Mouse (Mus musculus): ENCODE data around the gene 1700029P11Rik.

The 1700029P11Rik gene

GRCm38 (mm10) chr15:81980321-81980720 lies at the start of gene 1700029P11Rik:
TSS of gene 1700029P11Rik (plus strand) at chr15:81980540.
- in situ Hi-C loops (cut with MseI, MboI) = no loop called here

- in situ Hi-C loops (cut with MseI, MboI) = no loop called here
Observed at GRCm38 (mm10) chr15:81932951-81933470, 47.3 kb upstream of the 1700029P11Rik start.

GRCm38 (mm10) chr15:81933986-81934385 lies 46.4 kb upstream of the 1700029P11Rik start:
- in situ Hi-C loops (cut with MseI, MboI) = no loop called here

GRCm38 (mm10) chr15:81935869-81936637 lies 44.3 kb upstream of the 1700029P11Rik start:
- in situ Hi-C loops (cut with MseI, MboI) = no loop called here

GRCm38 (mm10) chr15:81936679-81937078 lies 43.7 kb upstream of the 1700029P11Rik start, which contains the start of gene Csdc2:
TSS of gene Csdc2 (plus strand) at chr15:81936759.
- in situ Hi-C loops (cut with MseI, MboI) = no loop called here

GRCm38 (mm10) chr15:81937098-81937972 lies 43.0 kb upstream of the 1700029P11Rik start:
- in situ Hi-C loops (cut with MseI, MboI) = no loop called here

- in situ Hi-C loops (cut with MseI, MboI) = no loop called here
Observed at GRCm38 (mm10) chr15:81938246-81938645, 42.1 kb upstream of the 1700029P11Rik start.

GRCm38 (mm10) chr15:81939157-81939715 lies 41.1 kb upstream of the 1700029P11Rik start:
- in situ Hi-C loops (cut with MseI, MboI) = no loop called here

GRCm38 (mm10) chr15:81939774-81940173 lies 40.6 kb upstream of the 1700029P11Rik start:
- in situ Hi-C loops (cut with MseI, MboI) = no loop called here

GRCm38 (mm10) chr15:81940219-81940618 lies 40.1 kb upstream of the 1700029P11Rik start:
- in situ Hi-C loops (cut with MseI, MboI) = no loop called here

- in situ Hi-C loops (cut with MseI, MboI) = no loop called here
Observed at GRCm38 (mm10) chr15:81941010-81941409, 39.3 kb upstream of the 1700029P11Rik start.

GRCm38 (mm10) chr15:81943176-81943749 lies 37.1 kb upstream of the 1700029P11Rik start:
- in situ Hi-C loops (cut with MseI, MboI) = no loop called here

GRCm38 (mm10) chr15:81949076-81949475 lies 31.3 kb upstream of the 1700029P11Rik start:
- in situ Hi-C loops (cut with MseI, MboI) = no loop called here

GRCm38 (mm10) chr15:81949476-81950131 lies 30.7 kb upstream of the 1700029P11Rik start:
- in situ Hi-C loops (cut with MseI, MboI) = loop anchor here (5.0 kb wide), 1 partner anchor 38 kb away; the partner anchor contains the start of gene Xrcc6 (in 2 of the 2)

GRCm38 (mm10) chr15:81950716-81951115 lies 29.6 kb upstream of the 1700029P11Rik start:
- in situ Hi-C loops (cut with MseI, MboI) = loop anchor here (5.0 kb wide), 1 partner anchor 37 kb away; the partner anchor contains the start of gene Xrcc6 (in 2 of the 2)

- in situ Hi-C loops (cut with MseI, MboI) = loop anchor here (5.0 kb wide), 1 partner anchor 36 kb away; the partner anchor contains the start of gene Xrcc6 (in 2 of the 2)
Observed at GRCm38 (mm10) chr15:81951159-81951558, 29.2 kb upstream of the 1700029P11Rik start.

GRCm38 (mm10) chr15:81952310-81952709 lies 28.0 kb upstream of the 1700029P11Rik start:
- in situ Hi-C loops (cut with MseI, MboI) = loop anchor here (5.0 kb wide), 1 partner anchor 35 kb away; the partner anchor contains the start of gene Xrcc6 (in 2 of the 2)

GRCm38 (mm10) chr15:81954151-81954583 lies 26.2 kb upstream of the 1700029P11Rik start:
- in situ Hi-C loops (cut with MseI, MboI) = loop anchor here (5.0 kb wide), 1 partner anchor 33 kb away; the partner anchor contains the start of gene Xrcc6 (in 2 of the 2)

GRCm38 (mm10) chr15:81954716-81955115 lies 25.6 kb upstream of the 1700029P11Rik start:
- in situ Hi-C loops (cut with MseI, MboI) = loop anchor here (5.0 kb wide), 1 partner anchor 33 kb away; the partner anchor contains the start of gene Xrcc6 (in 2 of the 2)

GRCm38 (mm10) chr15:81955414-81955813 lies 24.9 kb upstream of the 1700029P11Rik start:
- in situ Hi-C loops (cut with MseI, MboI) = no loop called here
